Mouse (Mus musculus) ES-Bruce4 (cell line): ENCODE results near the gene Tmem130.

ENCODE experiments used
- EP300 ChIP-seq: IDR thresholded peaks from 2 replicates; pipeline ENCODE4 v1.6.1; 2011; ENCODE audit warnings: low read depth, low read length; ENCODE audit not compliant: insufficient read depth
- POLR2A ChIP-seq: IDR thresholded peaks from one replicate; pipeline ENCODE4 v1.8.1; 2011; ENCODE audit warnings: low read length; ENCODE audit not compliant: insufficient read depth

DNA sequence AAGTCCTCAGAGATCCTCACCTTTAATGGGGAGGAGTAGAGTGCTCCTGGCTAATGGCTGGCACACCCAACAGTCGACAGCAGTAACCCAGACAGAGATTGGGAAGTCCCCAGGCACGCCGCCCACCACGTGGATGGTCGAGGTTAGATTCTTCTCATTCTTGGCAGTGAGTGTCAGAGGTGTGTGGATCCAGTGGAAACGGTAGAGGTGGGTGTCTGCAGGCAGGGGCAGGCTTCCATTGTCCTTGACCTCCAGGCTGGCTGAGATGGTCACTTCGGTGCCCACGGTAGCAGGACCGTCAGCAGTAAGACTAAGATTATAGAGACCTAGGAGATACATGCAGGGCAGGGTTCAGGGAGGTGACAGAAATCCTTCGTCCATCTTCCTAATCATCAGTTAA, 6.4 kb downstream of the Tmem130 start:
- TF ChIP-seq POLR2A: no peak
- no peak for TF ChIP-seq EP300
